Mouse (Mus musculus) myocyte (in vitro differentiated cells): ENCODE results near the gene Ddx19b.

Experiments
- CEBPB ChIP-seq: IDR thresholded peaks from 2 replicates; pipeline ENCODE4 v1.6.1; 2011; ENCODE audit warnings: mild to moderate bottlenecking, moderate library complexity; ENCODE audit not compliant: poor library complexity, insufficient read depth, severe bottlenecking
- MAX ChIP-seq: IDR thresholded peaks from one replicate; pipeline ENCODE4 v1.6.1; 2011; ENCODE audit warnings: low read depth, mild to moderate bottlenecking, control low read depth
- MYOD1 ChIP-seq, 3 experiments: IDR thresholded peaks; one replicate each; pipeline ENCODE4 v1.6.1; 2011; ENCODE audit warnings: control low read depth in 2 of 3, low read depth in 2 of 3, mild to moderate bottlenecking in 2 of 3, moderate library complexity in 1 of 3; ENCODE audit not compliant: insufficient read length in 2 of 3, control insufficient read depth in 1 of 3
- MYOG ChIP-seq, 3 experiments: IDR thresholded peaks; one replicate each; pipeline ENCODE4 v1.6.1; 2011; ENCODE audit warnings: control low read depth in 2 of 3, low read depth in 2 of 3, mild to moderate bottlenecking in 2 of 3; ENCODE audit not compliant: insufficient read length in 2 of 3, control insufficient read depth in 1 of 3, insufficient read depth in 1 of 3
- POLR2A ChIP-seq: IDR thresholded peaks from one replicate; pipeline ENCODE4 v1.6.1; 2011; ENCODE audit warnings: low read depth, mild to moderate bottlenecking, control low read depth, moderate library complexity; ENCODE audit not compliant: insufficient read length
- TCF12 ChIP-seq: IDR thresholded peaks from one replicate; pipeline ENCODE4 v1.6.1; 2011; ENCODE audit warnings: mild to moderate bottlenecking, control low read depth; ENCODE audit not compliant: poor library complexity, insufficient read depth, severe bottlenecking
- USF1 ChIP-seq: IDR thresholded peaks from one replicate; pipeline ENCODE4 v1.6.1; 2011; ENCODE audit warnings: low read depth, mild to moderate bottlenecking, control low read depth, moderate library complexity

- TF ChIP-seq POLR2A (peak; percentile 11), CEBPB (no peak), MYOD1 (IDR thresholded peaks at IDR 0.05; ENCODE audit: control insufficient read depth in 1 of 3, insufficient read length in 2 of 3, low read depth in 2 of 3) (no peak), MAX (no peak), TCF12 (no peak), USF1 (no peak), MYOG (IDR thresholded peaks at IDR 0.05; ENCODE audit: control insufficient read depth in 1 of 3, insufficient read depth in 1 of 3, insufficient read length in 2 of 3, low read depth in 2 of 3) (no peak)
Measured at GRCm38 (mm10) chr8:111055031-111055634, 23.6 kb upstream of the Ddx19b start.
